Mouse (Mus musculus) heart, embryonic 11.5 days (tissue): ENCODE measurements around the gene Rere. TPM values are rescaled to one million over a fixed set of nuclear protein-coding genes. Genes with fewer than 3 reads are reported as not detected.

Experiments used
- ATAC-seq: fragments of 200-750 bp; cut with Nextera tagmentation; replicated peaks from 2 replicates; pipeline ENCODE4 v1.8.0; 2017; ENCODE audit warnings: moderate library complexity; ENCODE audit not compliant: insufficient number of reproducible peaks, low FRiP score, low TSS enrichment
- H3K27ac ChIP-seq: fragments of 300-500 bp; sonication (generic); 2 replicates; pipeline ENCODE4 v1.5.1; 2014; ENCODE audit warnings: mild to moderate bottlenecking, low read depth, low read length
- H3K27me3 ChIP-seq: fragments of 300-500 bp; sonication (generic); 2 replicates; pipeline ENCODE4 v1.6.1; 2014; ENCODE audit warnings: mild to moderate bottlenecking, low read length, mixed read lengths; ENCODE audit not compliant: control insufficient read depth, insufficient read depth
- H3K36me3 ChIP-seq: fragments of 300-500 bp; sonication (generic); 2 replicates; pipeline ENCODE4 v1.6.1; 2014; ENCODE audit warnings: mild to moderate bottlenecking, low read length, moderate library complexity, mixed read lengths; ENCODE audit not compliant: control insufficient read depth, insufficient read depth
- H3K4me1 ChIP-seq: fragments of 300-500 bp; sonication (generic); 2 replicates; pipeline ENCODE4 v1.6.1; 2014; ENCODE audit warnings: low read length; ENCODE audit not compliant: control insufficient read depth, insufficient read depth
- H3K4me2 ChIP-seq: fragments of 300-500 bp; sonication (generic); 2 replicates; pipeline ENCODE4 v1.6.1; 2014; ENCODE audit warnings: mild to moderate bottlenecking, moderate library complexity
- H3K4me3 ChIP-seq: fragments of 300-500 bp; sonication (generic); 2 replicates; pipeline ENCODE4 v1.5.1; 2014; ENCODE audit warnings: low read depth, low read length
- H3K9ac ChIP-seq: fragments of 300-500 bp; sonication (generic); 2 replicates; pipeline ENCODE4 v1.6.1; 2014; ENCODE audit warnings: mild to moderate bottlenecking, low read depth, low read length, moderate library complexity
- H3K9me3 ChIP-seq: fragments of 300-500 bp; sonication (generic); replicated peaks from 2 replicates; pipeline ENCODE4 v1.6.1; 2016; ENCODE audit warnings: low read length; ENCODE audit not compliant: control insufficient read depth
- WGBS: fragments of 180-500 bp; shearing (Covaris S2); extraction: QIAGEN DNeasy Blood & Tissue Kit; methylation state at CpG from one replicate; pipeline ENCODE4 v1.1.7; 2014; ENCODE audit not compliant: insufficient replicate concordance; 5-methylcytosine and 5-hydroxymethylcytosine counted together
- polyA plus RNA-seq: library from polyadenylated mRNA; unstranded; fragments of >200 nt; fragmentation: Nextera tagmentation; extraction: Ambion mirVana; gene quantifications from 2 replicates; pipeline ENCODE4 v1.2.1, GENCODE M21; 2014

Gene Rere
- polyA plus RNA-seq, 1 experiment from 2014 or later: 29.1 TPM

DNA sequence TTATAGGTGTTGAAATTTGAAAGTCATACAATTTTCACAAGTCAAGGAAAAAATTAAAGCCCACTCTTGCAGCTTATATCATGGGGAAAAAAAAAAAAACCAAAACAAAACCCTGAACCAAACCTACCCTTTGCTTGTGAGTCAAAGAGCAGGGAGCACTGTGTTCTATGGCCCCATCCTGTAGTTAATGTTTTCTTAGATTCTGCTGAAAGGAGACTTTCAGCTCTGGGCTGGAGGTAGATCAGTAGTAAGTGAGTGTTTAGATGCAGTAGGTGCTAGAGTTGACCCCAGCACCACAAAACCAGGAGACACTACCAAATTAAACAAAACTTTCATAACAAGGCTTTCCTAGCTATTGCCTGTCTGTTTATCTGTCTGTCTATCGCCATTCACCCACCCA, 133.3 kb downstream of the Rere start:
- H3K36me3 ChIP-seq: no peaks in the 10 kb centered on the region
- no peaks in the 10 kb centered on the region for H3K27me3 ChIP-seq
- no peak overlapping the region for H3K4me3 ChIP-seq
- no peaks in the 10 kb centered on the region for H3K9me3 ChIP-seq
- H3K9ac ChIP-seq: no peak overlapping the region
- no peak overlapping the region for H3K4me2 ChIP-seq
- no peak for ATAC-seq
- H3K27ac ChIP-seq: no peak overlapping the region; the same call in 1 of the 2 replicates
- peaks cover 14% of the 10 kb centered on the region for H3K4me1 ChIP-seq
- 91% methylated on average over 1 of the region's 1 CpGs for WGBS

DNA sequence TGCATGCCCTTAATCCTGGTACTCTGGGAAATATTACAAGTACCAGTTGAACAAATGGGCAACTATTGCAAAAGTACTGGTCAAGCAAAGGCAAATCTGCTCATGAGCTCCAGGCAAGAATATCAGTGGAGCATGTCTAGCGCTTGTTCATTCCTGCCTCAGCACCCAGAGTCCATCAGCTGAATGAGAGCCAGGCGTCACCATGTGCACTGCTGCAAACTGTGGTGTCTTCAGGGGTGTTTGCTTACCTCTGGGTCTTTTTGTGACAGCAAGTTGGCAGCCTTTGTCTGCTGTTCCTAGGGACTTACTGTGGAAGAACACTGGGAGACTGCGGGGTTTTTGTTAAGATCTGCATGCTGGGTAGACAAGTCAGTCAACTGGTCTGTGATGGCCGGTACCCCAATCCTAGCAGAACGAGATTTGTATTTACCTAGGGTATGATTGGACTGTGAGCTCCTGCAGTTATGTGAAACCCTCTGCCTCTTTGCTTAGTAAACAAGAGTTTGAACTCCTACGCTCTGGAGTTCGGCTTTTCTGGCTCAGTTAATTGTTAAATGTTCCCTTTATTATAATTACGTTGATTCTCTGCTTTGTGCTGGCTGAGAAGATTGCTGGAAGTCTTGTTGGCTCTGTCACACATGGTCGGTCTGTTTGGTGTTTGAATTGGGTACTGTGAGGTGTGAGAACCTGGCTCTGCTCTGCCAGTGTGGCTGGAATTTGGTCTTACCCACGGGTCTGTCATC, 134.0 kb downstream of the Rere start:
- 88% methylated on average over 10 of the region's 10 CpGs for WGBS
- H3K9ac ChIP-seq: no peak overlapping the region
- no peak overlapping the region for H3K4me3 ChIP-seq
- no peaks in the 10 kb centered on the region for H3K36me3 ChIP-seq
- H3K4me1 ChIP-seq: peaks cover 14% of the 10 kb centered on the region
- H3K4me2 ChIP-seq: no peak overlapping the region
- H3K9me3 ChIP-seq: no peaks in the 10 kb centered on the region
- ATAC-seq: no peak
- H3K27ac ChIP-seq: no peak overlapping the region; the same call in 1 of the 2 replicates
- H3K27me3 ChIP-seq: no peaks in the 10 kb centered on the region

- H3K4me2 ChIP-seq: no peak overlapping the region
- no peaks in the 10 kb centered on the region for H3K9me3 ChIP-seq
- H3K9ac ChIP-seq: no peak overlapping the region
- no peak overlapping the region for H3K4me3 ChIP-seq
- H3K27ac ChIP-seq: no peak overlapping the region
- ATAC-seq: no peak
- H3K4me1 ChIP-seq: peaks cover 6% of the 10 kb centered on the region
- no peaks in the 10 kb centered on the region for H3K36me3 ChIP-seq
- no peaks in the 10 kb centered on the region for H3K27me3 ChIP-seq
- 83% methylated on average over 10 of the region's 10 CpGs for WGBS
These were observed 139.3 kb downstream of the Rere start for GRCm38 (mm10) chr4:150420576-150421263.

DNA sequence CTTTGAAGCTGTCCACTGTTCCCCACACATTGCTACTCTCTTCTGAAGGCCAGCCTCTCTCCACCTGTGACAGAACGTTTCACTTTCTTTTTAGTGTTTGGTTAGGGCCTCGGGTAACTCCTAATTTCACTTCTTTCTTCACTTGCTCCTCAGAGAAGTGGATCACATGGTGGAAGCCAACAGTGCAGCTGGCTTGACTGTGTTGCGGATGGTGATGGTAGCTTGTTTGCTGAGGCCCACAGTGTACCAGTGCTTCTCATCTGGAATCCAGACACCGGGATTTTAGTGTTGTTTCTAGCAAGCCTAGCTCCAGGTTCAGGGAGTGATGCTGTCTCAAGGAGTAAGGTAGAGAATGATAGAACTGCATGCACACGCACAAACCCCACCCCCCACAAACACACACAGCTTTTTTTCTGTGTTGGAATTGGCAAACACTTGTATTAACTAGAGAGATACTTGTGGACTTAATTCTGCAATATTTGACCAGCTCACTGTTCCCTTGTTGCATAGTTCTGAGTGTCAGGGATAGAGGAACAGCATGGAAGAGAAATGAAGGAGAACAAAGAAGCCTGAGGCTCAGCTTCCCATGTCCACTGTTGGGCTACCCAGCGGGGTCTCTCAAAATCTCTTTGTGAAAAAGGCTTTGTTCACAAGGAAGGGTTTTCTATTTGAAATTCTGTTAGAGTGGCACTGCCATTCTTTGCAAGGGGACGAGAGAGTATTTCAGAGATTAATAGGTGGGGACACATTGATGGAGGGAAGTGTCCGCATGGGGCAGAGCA, 144.8 kb downstream of the Rere start:
- peaks cover 35% of the 10 kb centered on the region for H3K4me1 ChIP-seq
- no peaks in the 10 kb centered on the region for H3K9me3 ChIP-seq
- peak overlapping the region; percentile 59 for H3K27ac ChIP-seq
- no peak overlapping the region for H3K4me2 ChIP-seq
- ATAC-seq: no peak
- no peak overlapping the region for H3K4me3 ChIP-seq
- 0 out of 2 replicates have a peak overlapping the region, but pooled peaks have one; percentile 16 for H3K9ac ChIP-seq
- WGBS: 66% methylated on average over 8 of the region's 8 CpGs
- no peaks in the 10 kb centered on the region for H3K27me3 ChIP-seq
- no peaks in the 10 kb centered on the region for H3K36me3 ChIP-seq

- 55% methylated on average over 5 of the region's 5 CpGs for WGBS
- no peak for ATAC-seq
- H3K4me1 ChIP-seq: peaks cover 35% of the 10 kb centered on the region
These were observed 145.5 kb downstream of the Rere start for GRCm38 (mm10) chr4:150426880-150427476.

GRCm38 (mm10) chr4:150428762-150429161, 147.3 kb downstream of the Rere start:
- Histone ChIP-seq H3K9me3 (no peaks in the 10 kb centered on the region), H3K9ac (no peak overlapping the region), H3K4me3 (no peak overlapping the region), H3K36me3 (no peaks in the 10 kb centered on the region), H3K4me2 (no peak overlapping the region), H3K27ac (peak overlapping the region; percentile 46), H3K4me1 (peaks cover 35% of the 10 kb centered on the region), H3K27me3 (no peaks in the 10 kb centered on the region)
- 28% methylated on average over 4 of the region's 4 CpGs for WGBS
- ATAC-seq: no peak

More at GRCm38 (mm10) chr4:150426880-150427476, 145.5 kb downstream of the Rere start:
- Histone ChIP-seq H3K4me3 (no peak overlapping the region), H3K27ac (peak overlapping the region; percentile 59), H3K9ac (0 out of 2 replicates have a peak overlapping the region, but pooled peaks have one; percentile 16), H3K36me3 (no peaks in the 10 kb centered on the region), H3K27me3 (no peaks in the 10 kb centered on the region), H3K9me3 (no peaks in the 10 kb centered on the region), H3K4me2 (0 out of 2 replicates have a peak overlapping the region, but pooled peaks have one; percentile 11)

- Histone ChIP-seq H3K4me3 (no peak overlapping the region), H3K4me1 (peaks cover 17% of the 10 kb centered on the region), H3K4me2 (no peak overlapping the region), H3K27ac (no peak overlapping the region), H3K9me3 (no peaks in the 10 kb centered on the region), H3K27me3 (no peaks in the 10 kb centered on the region), H3K36me3 (no peaks in the 10 kb centered on the region), H3K9ac (no peak overlapping the region)
- no peak for ATAC-seq
- 89% methylated on average over 5 of the region's 5 CpGs for WGBS
These were observed 152.6 kb downstream of the Rere start for GRCm38 (mm10) chr4:150433827-150434574.
